Mouse (Mus musculus) thymus, postnatal 0 days (tissue): Measurements from ENCODE around the gene Gm45062. TPM values are rescaled to one million over a fixed set of nuclear protein-coding genes. Genes with fewer than 3 reads are reported as not detected.

Source experiments
- DNase-seq: peaks from one replicate; pipeline ENCODE4 v3.0.0-alpha.2; 2015; ENCODE audit warnings: low spot score
- polyA plus RNA-seq: library from polyadenylated mRNA; unstranded; fragments of >200 nt; fragmentation: Nextera tagmentation; extraction: Ambion mirVana; gene quantifications from 2 replicates; pipeline ENCODE4 v1.2.1, GENCODE M21; 2015

Gm45062 gene
- polyA plus RNA-seq, 1 experiment from 2014 or later: 27.6 TPM

GRCm38 (mm10) chr6:8473498-8473897 lies 214.2 kb downstream of the Gm45062 start:
- DNase-seq: no peak

- no peak for DNase-seq
Observed at GRCm38 (mm10) chr6:8474316-8474715, 215.1 kb downstream of the Gm45062 start.

- no peak for DNase-seq
Observed at GRCm38 (mm10) chr6:8474820-8475219, 215.6 kb downstream of the Gm45062 start.

GRCm38 (mm10) chr6:8479176-8479575 lies 219.9 kb downstream of the Gm45062 start:
- DNase-seq: no peak

- DNase-seq: peak; percentile 71
Observed at GRCm38 (mm10) chr6:8484437-8485275, 225.4 kb downstream of the Gm45062 start.

- peak; percentile 98 for DNase-seq
Observed at GRCm38 (mm10) chr6:8485414-8486175, 226.3 kb downstream of the Gm45062 start.

- DNase-seq: peak; percentile 15
Observed at GRCm38 (mm10) chr6:8486391-8487043, 227.3 kb downstream of the Gm45062 start.

GRCm38 (mm10) chr6:8487044-8487853 lies 228.0 kb downstream of the Gm45062 start:
- DNase-seq: no peak

GRCm38 (mm10) chr6:8488249-8488648 lies 229.0 kb downstream of the Gm45062 start:
- peak; percentile 18 for DNase-seq

GRCm38 (mm10) chr6:8489266-8489665 lies 230.0 kb downstream of the Gm45062 start:
- no peak for DNase-seq

GRCm38 (mm10) chr6:8489938-8490585 lies 230.8 kb downstream of the Gm45062 start:
- peak; percentile 57 for DNase-seq

- no peak for DNase-seq
Observed at GRCm38 (mm10) chr6:8492248-8492647, 233.0 kb downstream of the Gm45062 start.

GRCm38 (mm10) chr6:8495109-8495826 lies 236.0 kb downstream of the Gm45062 start:
- DNase-seq: no peak

GRCm38 (mm10) chr6:8495827-8496222 lies 236.6 kb downstream of the Gm45062 start:
- DNase-seq: no peak

- no peak for DNase-seq
Observed at GRCm38 (mm10) chr6:8497234-8497867, 238.1 kb downstream of the Gm45062 start.

GRCm38 (mm10) chr6:8497868-8498257 lies 238.6 kb downstream of the Gm45062 start:
- DNase-seq: no peak

- DNase-seq: no peak
Observed at GRCm38 (mm10) chr6:8498961-8499360, 239.7 kb downstream of the Gm45062 start.

GRCm38 (mm10) chr6:8503953-8504352 lies 244.7 kb downstream of the Gm45062 start:
- no peak for DNase-seq

GRCm38 (mm10) chr6:8504521-8505228 lies 245.4 kb downstream of the Gm45062 start:
- DNase-seq: peak; percentile 60
